Mouse (Mus musculus) hindbrain, embryonic 14.5 days (tissue): ENCODE measurements around the gene Gm5861. TPM values are rescaled to one million over a fixed set of nuclear protein-coding genes. Genes with fewer than 3 reads are reported as not detected.
"Not testable (repeated sequence)": the region's sequence is repeated elsewhere in the genome, so short reads cannot be mapped to it uniquely, and the experiment has no call there.

Source experiments
- ATAC-seq: fragments of 200-750 bp; cut with Nextera tagmentation; 2 replicates; pipeline ENCODE4 v1.8.0; 2017; ENCODE audit warnings: moderate number of reproducible peaks, mild to moderate bottlenecking, moderate TSS enrichment, moderate library complexity; ENCODE audit not compliant: low FRiP score
- DNase-seq: peaks from one replicate; pipeline ENCODE4 v3.0.0-alpha.2; 2015; ENCODE audit warnings: low spot score
- H3K27ac ChIP-seq: fragments of 300-500 bp; sonication (generic); 2 replicates; pipeline ENCODE4 v1.5.1; 2014; ENCODE audit warnings: mild to moderate bottlenecking, moderate library complexity
- H3K27me3 ChIP-seq: fragments of 300-500 bp; sonication (generic); 2 replicates; pipeline ENCODE4 v1.6.1; 2014; ENCODE audit warnings: mild to moderate bottlenecking, low read length, mixed read lengths; ENCODE audit not compliant: control insufficient read depth, insufficient read depth
- H3K36me3 ChIP-seq: fragments of 300-500 bp; sonication (generic); replicated peaks from 2 replicates; pipeline ENCODE4 v1.6.1; 2014; ENCODE audit not compliant: control insufficient read depth, insufficient read depth
- H3K4me1 ChIP-seq: fragments of 300-500 bp; sonication (generic); replicated peaks from 2 replicates; pipeline ENCODE4 v1.6.1; 2014; ENCODE audit warnings: antibody characterized with exemption, low read length, mixed read lengths; ENCODE audit not compliant: control insufficient read depth, insufficient read depth
- H3K4me2 ChIP-seq: fragments of 300-500 bp; sonication (generic); replicated peaks from 2 replicates; pipeline ENCODE4 v1.6.1; 2014; ENCODE audit warnings: mild to moderate bottlenecking, moderate library complexity
- H3K4me3 ChIP-seq: fragments of 300-500 bp; sonication (generic); replicated peaks from 2 replicates; pipeline ENCODE4 v1.5.1; 2014; ENCODE audit warnings: mild to moderate bottlenecking, low read length
- H3K9ac ChIP-seq: fragments of 300-500 bp; sonication (generic); 2 replicates; pipeline ENCODE4 v1.6.1; 2014
- H3K9me3 ChIP-seq: fragments of 300-500 bp; sonication (generic); 2 replicates; pipeline ENCODE4 v1.6.1; 2016; ENCODE audit warnings: low read length; ENCODE audit not compliant: control insufficient read depth
- WGBS: fragments of 180-500 bp; shearing (Covaris S2); extraction: QIAGEN DNeasy Blood & Tissue Kit; methylation state at CpG from one replicate; pipeline ENCODE4 v1.1.7; 2014; 5-methylcytosine and 5-hydroxymethylcytosine counted together
- polyA plus RNA-seq: library from polyadenylated mRNA; unstranded; fragments of >200 nt; fragmentation: Nextera tagmentation; extraction: Ambion mirVana; gene quantifications from 2 replicates; pipeline ENCODE4 v1.2.1, GENCODE M21; 2014

Gm5861 gene
- polyA plus RNA-seq: not detected in 2 replicates

DNA sequence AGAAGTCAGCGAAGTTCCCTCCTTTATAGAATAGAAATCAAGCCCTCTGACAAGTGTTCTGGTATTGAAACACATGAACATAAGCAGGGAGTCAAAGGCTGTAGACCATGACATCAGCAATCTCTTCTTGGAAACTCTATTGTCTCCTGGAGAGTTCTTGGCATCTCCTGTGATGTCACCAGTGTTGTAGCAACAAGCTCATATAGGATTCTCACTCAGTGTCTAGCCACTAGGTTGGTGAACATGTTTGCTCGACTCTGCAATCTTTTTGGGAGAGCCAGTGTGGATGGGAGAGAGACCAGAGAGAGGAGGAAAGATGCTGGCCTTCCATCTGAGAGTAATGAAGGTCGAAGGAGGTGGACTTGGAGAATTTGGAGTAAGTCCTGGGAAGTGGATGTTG, at the start of gene Gm5861:
Gene Gm5861, plus strand, starts transcription at position 301 of the 400 bp plus-strand sequence.
- not testable (repeated sequence) for H3K4me3 ChIP-seq, H3K9me3 ChIP-seq, ATAC-seq, H3K27me3 ChIP-seq, H3K9ac ChIP-seq, H3K36me3 ChIP-seq, H3K27ac ChIP-seq, H3K4me1 ChIP-seq, DNase-seq, H3K4me2 ChIP-seq
- 56% methylated on average over 1 of the region's 3 CpGs for WGBS

GRCm38 (mm10) chr5:11138031-11138430, 44.8 kb upstream of the Gm5861 start:
- not testable (repeated sequence) for DNase-seq, H3K4me1 ChIP-seq, ATAC-seq, H3K36me3 ChIP-seq, H3K9ac ChIP-seq, H3K4me2 ChIP-seq, H3K4me3 ChIP-seq, H3K9me3 ChIP-seq, H3K27me3 ChIP-seq, H3K27ac ChIP-seq
- WGBS: 91% methylated on average over 12 of the region's 12 CpGs

Other genes starting within 250 kb of the Gm5861 start
- gene Gm8871, start 235.3 kb upstream of the Gm5861 start, polyA plus RNA-seq: not detected in 2 replicates
- not detected in 2 replicates for gene Gm8857, start 235.3 kb upstream of the Gm5861 start, polyA plus RNA-seq
- gene Gm8879, start 55.4 kb upstream of the Gm5861 start, polyA plus RNA-seq: not detected in 2 replicates
- gene Gm8890, start 73.0 kb downstream of the Gm5861 start, polyA plus RNA-seq: not detected in 2 replicates
- gene Speer1, start 158.4 kb downstream of the Gm5861 start, polyA plus RNA-seq: not detected in 2 replicates
- gene Gm8897, start 233.3 kb downstream of the Gm5861 start, polyA plus RNA-seq: not detected in 2 replicates